Mouse (Mus musculus): Measurements from ENCODE around the gene Cox4i2. TPM values are rescaled to one million over a fixed set of nuclear protein-coding genes. Genes with fewer than 3 reads are reported as not detected.

Cox4i2 gene
- not detected in 2 replicates for polyA plus RNA-seq (2012; ENCODE audit: insufficient read depth, insufficient read length, missing spikeins)

GRCm38 (mm10) chr2:152753944-152754711 is at the start of gene Cox4i2:
Gene Cox4i2 (plus strand): TSS chr2:152754173.
- no peak within 1 kb of the TSS for H3K4me3 ChIP-seq (ENCODE audit: insufficient read depth, low read length)
- H3K4me1 ChIP-seq (ENCODE audit: control insufficient read depth, insufficient read depth, low read length): peaks cover 18% of the 10 kb centered on the region
- TF ChIP-seq CTCF (IDR thresholded peaks at IDR 0.05; ENCODE audit: low read depth, low read length) (no peak), POLR2A (IDR thresholded peaks at IDR 0.05; ENCODE audit: borderline replicate concordance, low read depth, low read length) (no peak)

DNA sequence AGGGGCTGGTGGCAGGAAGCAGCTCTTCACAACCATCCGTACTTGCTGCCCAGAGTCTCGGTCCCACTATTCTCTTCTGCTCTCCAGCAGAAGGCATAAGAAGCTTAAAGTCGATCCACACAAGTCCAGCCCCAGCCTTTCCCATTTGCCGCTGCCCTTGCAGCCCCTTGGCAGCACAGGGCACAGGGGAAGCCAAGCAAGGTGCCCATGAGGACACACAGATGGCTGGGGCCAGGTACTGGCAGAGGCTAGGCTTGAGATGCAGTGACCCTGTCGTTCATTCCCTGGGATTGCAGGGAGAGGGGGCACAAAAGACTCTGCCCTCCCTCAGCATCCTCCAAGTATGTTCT is 49.7 kb upstream of the Cox4i2 start:
- Histone ChIP-seq H3K27ac (ENCODE audit: insufficient read depth, low read depth, low read length) (no peak overlapping the region), H3K4me1 (ENCODE audit: control insufficient read depth, insufficient read depth, low read length) (peaks cover 6% of the 10 kb centered on the region), H3K4me3 (ENCODE audit: insufficient read depth, low read length) (no peak overlapping the region)
- TF ChIP-seq CTCF (IDR thresholded peaks at IDR 0.05; ENCODE audit: low read depth, low read length): no peak

More at GRCm38 (mm10) chr2:152753944-152754711, at the start of gene Cox4i2:
- H3K27ac ChIP-seq (ENCODE audit: insufficient read depth, low read depth, low read length): no peak within 1 kb of the TSS

DNA sequence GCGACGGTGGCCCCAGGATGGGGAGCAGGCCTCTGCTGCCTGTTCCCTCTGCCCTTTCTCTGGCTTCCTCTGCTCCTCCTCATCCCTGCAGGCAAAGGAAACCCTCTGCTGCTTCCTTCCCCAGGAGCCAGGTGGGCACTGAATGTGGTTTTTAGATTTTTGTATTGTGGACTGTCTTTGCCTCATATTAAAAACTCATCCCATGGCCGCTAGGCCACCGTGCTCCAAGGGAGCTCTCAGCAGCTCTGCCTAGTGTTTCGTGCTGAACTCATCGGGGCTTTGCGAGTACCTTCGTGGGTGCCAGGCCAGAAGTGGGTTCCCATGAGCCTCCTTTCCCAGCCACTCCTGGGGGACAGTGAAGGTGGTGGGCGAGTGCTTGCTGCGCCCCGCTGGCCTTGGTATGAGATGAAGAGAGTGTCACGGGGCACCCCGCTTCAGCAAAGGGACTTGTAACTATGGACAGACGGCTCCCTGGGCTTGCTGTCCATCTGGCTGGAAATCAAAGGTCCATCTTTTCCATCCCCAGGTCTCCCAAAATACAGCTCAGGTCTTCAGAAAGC is 49.1 kb upstream of the Cox4i2 start:
- Histone ChIP-seq H3K4me1 (ENCODE audit: control insufficient read depth, insufficient read depth, low read length) (peaks cover 9% of the 10 kb centered on the region), H3K4me3 (ENCODE audit: insufficient read depth, low read length) (no peak overlapping the region), H3K27ac (ENCODE audit: insufficient read depth, low read depth, low read length) (no peak overlapping the region)
- no peak for TF ChIP-seq POLR2A (IDR thresholded peaks at IDR 0.05; ENCODE audit: borderline replicate concordance, low read depth, low read length)
- TF ChIP-seq CTCF (IDR thresholded peaks at IDR 0.05; ENCODE audit: low read depth, low read length): no peak

GRCm38 (mm10) chr2:152705993-152706571 is 47.9 kb upstream of the Cox4i2 start:
- TF ChIP-seq POLR2A (IDR thresholded peaks at IDR 0.05; ENCODE audit: borderline replicate concordance, low read depth, low read length): no peak
- no peak for TF ChIP-seq CTCF (IDR thresholded peaks at IDR 0.05; ENCODE audit: low read depth, low read length)
- H3K4me3 ChIP-seq (ENCODE audit: insufficient read depth, low read length): no peak overlapping the region
- H3K4me1 ChIP-seq (ENCODE audit: control insufficient read depth, insufficient read depth, low read length): peaks cover 9% of the 10 kb centered on the region
- no peak overlapping the region for H3K27ac ChIP-seq (ENCODE audit: insufficient read depth, low read depth, low read length)

- peaks cover 9% of the 10 kb centered on the region for H3K4me1 ChIP-seq (ENCODE audit: control insufficient read depth, insufficient read depth, low read length)
- H3K27ac ChIP-seq (ENCODE audit: insufficient read depth, low read depth, low read length): no peak overlapping the region
- TF ChIP-seq CTCF (IDR thresholded peaks at IDR 0.05; ENCODE audit: low read depth, low read length) (no peak), POLR2A (IDR thresholded peaks at IDR 0.05; ENCODE audit: borderline replicate concordance, low read depth, low read length) (no peak)
- no peak overlapping the region for H3K4me3 ChIP-seq (ENCODE audit: insufficient read depth, low read length)
These were observed 46.8 kb upstream of the Cox4i2 start for GRCm38 (mm10) chr2:152707186-152707585.

- Histone ChIP-seq H3K4me1 (ENCODE audit: control insufficient read depth, insufficient read depth, low read length) (peaks cover 9% of the 10 kb centered on the region), H3K4me3 (ENCODE audit: insufficient read depth, low read length) (no peak overlapping the region), H3K27ac (ENCODE audit: insufficient read depth, low read depth, low read length) (no peak overlapping the region)
- no peak for TF ChIP-seq CTCF (IDR thresholded peaks at IDR 0.05; ENCODE audit: low read depth, low read length)
- no peak for TF ChIP-seq POLR2A (IDR thresholded peaks at IDR 0.05; ENCODE audit: borderline replicate concordance, low read depth, low read length)
These were observed 46.3 kb upstream of the Cox4i2 start for GRCm38 (mm10) chr2:152707627-152708026.

GRCm38 (mm10) chr2:152709066-152709465 is 44.9 kb upstream of the Cox4i2 start:
- no peak overlapping the region for H3K27ac ChIP-seq (ENCODE audit: insufficient read depth, low read depth, low read length)
- no peak overlapping the region for H3K4me3 ChIP-seq (ENCODE audit: insufficient read depth, low read length)
- TF ChIP-seq CTCF (IDR thresholded peaks at IDR 0.05; ENCODE audit: low read depth, low read length) (no peak), POLR2A (IDR thresholded peaks at IDR 0.05; ENCODE audit: borderline replicate concordance, low read depth, low read length) (no peak)
- H3K4me1 ChIP-seq (ENCODE audit: control insufficient read depth, insufficient read depth, low read length): peaks cover 9% of the 10 kb centered on the region

DNA sequence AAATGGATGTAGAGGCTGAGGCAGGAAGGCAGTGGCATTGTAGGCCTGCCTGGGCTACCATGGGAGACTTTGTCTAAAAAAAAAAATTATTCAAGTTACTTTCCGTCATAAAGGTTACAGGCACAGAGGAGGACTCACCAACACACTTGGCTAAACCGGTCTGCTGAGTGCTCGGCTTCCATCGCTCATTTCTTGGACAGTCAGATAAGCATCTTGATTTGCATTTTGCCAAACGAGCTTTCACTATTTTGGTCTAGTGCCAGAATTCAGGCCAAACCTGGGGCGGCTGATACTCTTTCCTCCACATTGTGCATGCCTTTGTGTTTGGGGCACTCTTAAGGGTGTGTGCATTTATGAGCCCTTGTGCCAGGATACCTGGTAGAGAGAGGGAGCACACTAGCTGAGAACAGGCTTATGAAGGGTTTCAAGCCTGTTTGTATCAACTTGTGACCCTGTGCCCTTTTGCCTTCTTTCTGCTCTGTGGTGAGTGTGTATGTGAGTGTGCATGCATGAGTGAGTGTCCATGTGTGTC is 37.7 kb upstream of the Cox4i2 start:
- Histone ChIP-seq H3K4me1 (ENCODE audit: control insufficient read depth, insufficient read depth, low read length) (no peaks in the 10 kb centered on the region), H3K27ac (ENCODE audit: insufficient read depth, low read depth, low read length) (no peak overlapping the region), H3K4me3 (ENCODE audit: insufficient read depth, low read length) (no peak overlapping the region)
- TF ChIP-seq CTCF (IDR thresholded peaks at IDR 0.05; ENCODE audit: low read depth, low read length) (no peak), POLR2A (IDR thresholded peaks at IDR 0.05; ENCODE audit: borderline replicate concordance, low read depth, low read length) (no peak)

DNA sequence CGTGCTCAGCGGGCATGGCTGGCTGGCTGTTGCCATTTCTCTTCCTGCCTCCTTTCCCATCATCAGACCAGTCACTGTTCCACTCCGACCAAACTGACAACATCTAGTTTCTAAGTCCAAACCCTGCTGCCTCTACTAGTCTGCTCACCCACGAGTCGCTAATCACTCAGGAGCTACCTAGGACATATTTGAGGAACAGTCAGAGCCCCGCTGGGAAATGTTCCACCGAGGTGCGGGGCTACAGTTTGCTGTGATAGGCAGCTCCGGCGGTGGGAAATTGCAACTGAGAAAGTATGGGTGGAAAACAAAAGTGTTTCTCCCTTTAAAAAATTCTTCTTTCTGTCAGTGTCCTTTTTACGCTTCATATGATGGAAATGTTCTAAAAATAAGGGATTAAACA is 36.3 kb upstream of the Cox4i2 start:
- no peak for TF ChIP-seq CTCF (IDR thresholded peaks at IDR 0.05; ENCODE audit: low read depth, low read length)
- no peak for TF ChIP-seq POLR2A (IDR thresholded peaks at IDR 0.05; ENCODE audit: borderline replicate concordance, low read depth, low read length)
- no peak overlapping the region for H3K27ac ChIP-seq (ENCODE audit: insufficient read depth, low read depth, low read length)
- H3K4me3 ChIP-seq (ENCODE audit: insufficient read depth, low read length): no peak overlapping the region
- H3K4me1 ChIP-seq (ENCODE audit: control insufficient read depth, insufficient read depth, low read length): no peaks in the 10 kb centered on the region

DNA sequence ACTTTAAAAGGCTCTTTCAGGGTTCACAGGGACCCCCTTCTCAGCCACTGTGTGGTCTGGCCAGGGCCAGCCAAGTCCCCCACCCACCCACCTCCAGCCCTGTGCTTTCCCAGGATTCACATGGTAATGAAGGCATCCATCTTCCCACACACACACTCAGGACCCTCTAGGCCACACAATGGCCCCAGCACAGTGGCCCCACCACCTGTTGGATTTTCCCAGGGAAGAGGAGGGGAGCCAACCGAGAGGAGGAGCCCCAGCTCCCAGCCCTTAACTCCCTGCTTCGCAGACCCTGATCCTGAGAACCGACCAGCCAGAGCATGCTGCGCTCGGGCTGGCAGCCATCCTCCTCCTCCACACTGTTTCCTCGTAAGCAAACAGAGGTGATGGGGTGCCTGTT is 35.9 kb upstream of the Cox4i2 start:
- H3K4me3 ChIP-seq (ENCODE audit: insufficient read depth, low read length): no peak overlapping the region
- no peaks in the 10 kb centered on the region for H3K4me1 ChIP-seq (ENCODE audit: control insufficient read depth, insufficient read depth, low read length)
- TF ChIP-seq POLR2A (IDR thresholded peaks at IDR 0.05; ENCODE audit: borderline replicate concordance, low read depth, low read length) (no peak), CTCF (IDR thresholded peaks at IDR 0.05; ENCODE audit: low read depth, low read length) (no peak)
- H3K27ac ChIP-seq (ENCODE audit: insufficient read depth, low read depth, low read length): no peak overlapping the region

Measured in bone marrow macrophage, adult 2 months (primary cell).